Mouse (Mus musculus) lung, postnatal 0 days (tissue): ENCODE measurements around the gene Trp53rka. TPM values are rescaled to one million over a fixed set of nuclear protein-coding genes. Genes with fewer than 3 reads are reported as not detected.
A peak's percentile ranks its signal among the peaks of the same experiment; 100 is the strongest.

Source experiments
- ATAC-seq: fragments of 200-750 bp; cut with Nextera tagmentation; 2 replicates; pipeline ENCODE4 v1.8.0; 2017; ENCODE audit warnings: moderate library complexity
- DNase-seq: peaks from one replicate; pipeline ENCODE4 v3.0.0-alpha.2; 2016; ENCODE audit warnings: low spot score
- H3K27ac ChIP-seq: fragments of 300-500 bp; sonication (generic); 2 replicates; pipeline ENCODE4 v1.5.1; 2014; ENCODE audit warnings: antibody characterized with exemption, mild to moderate bottlenecking, low read length, mixed read lengths
- H3K27me3 ChIP-seq: fragments of 300-500 bp; sonication (generic); replicated peaks from 2 replicates; pipeline ENCODE4 v1.6.1; 2014; ENCODE audit warnings: low read length, mixed read lengths; ENCODE audit not compliant: insufficient read depth
- H3K36me3 ChIP-seq: fragments of 300-500 bp; sonication (generic); 2 replicates; pipeline ENCODE4 v1.6.1; 2014; ENCODE audit warnings: low read length, mixed read lengths; ENCODE audit not compliant: insufficient read depth
- H3K4me1 ChIP-seq: fragments of 300-500 bp; sonication (generic); 2 replicates; pipeline ENCODE4 v1.6.1; 2014; ENCODE audit warnings: antibody characterized with exemption, low read depth, low read length, mixed read lengths; ENCODE audit not compliant: insufficient read depth
- H3K4me2 ChIP-seq: fragments of 300-500 bp; sonication (generic); replicated peaks from 2 replicates; pipeline ENCODE4 v1.6.1; 2014; ENCODE audit warnings: low read depth, mild to moderate bottlenecking, low read length, moderate library complexity, mixed read lengths
- H3K4me3 ChIP-seq: fragments of 300-500 bp; sonication (generic); 2 replicates; pipeline ENCODE4 v1.5.1; 2014; ENCODE audit warnings: low read depth, low read length
- H3K9ac ChIP-seq: fragments of 300-500 bp; sonication (generic); replicated peaks from 2 replicates; pipeline ENCODE4 v1.6.1; 2014; ENCODE audit warnings: low read depth, mild to moderate bottlenecking
- H3K9me3 ChIP-seq: fragments of 300-500 bp; sonication (generic); 2 replicates; pipeline ENCODE4 v1.6.1; 2016; ENCODE audit warnings: low read length, mixed read lengths
- CTCF ChIP-seq: IDR thresholded peaks from 2 replicates; pipeline ENCODE4 v1.5.1; 2016; ENCODE audit warnings: antibody characterized with exemption, mild to moderate bottlenecking
- EP300 ChIP-seq: IDR thresholded peaks from 2 replicates; pipeline ENCODE4 v1.6.1; 2016; ENCODE audit warnings: antibody characterized with exemption, mild to moderate bottlenecking, control low read depth
- WGBS: fragments of 180-500 bp; shearing (Covaris S2); extraction: QIAGEN DNeasy Blood & Tissue Kit; methylation state at CpG from one replicate; pipeline ENCODE4 v1.1.7; 2014; 5-methylcytosine and 5-hydroxymethylcytosine counted together
- polyA plus RNA-seq: library from polyadenylated mRNA; unstranded; fragments of >200 nt; fragmentation: Nextera tagmentation; extraction: Ambion mirVana; gene quantifications from 2 replicates; pipeline ENCODE4 v1.2.1, GENCODE M21; 2015

Gene Trp53rka
- polyA plus RNA-seq, 1 experiment from 2014 or later: 21.5 TPM

- TF ChIP-seq EP300 (no peak), CTCF (no peak)
- H3K27me3 ChIP-seq: no peaks in the 10 kb centered on the region
- H3K36me3 ChIP-seq: no peaks in the 10 kb centered on the region
- peak; percentile 14; the same call in 1 of the 2 replicates for ATAC-seq
- 0 out of 2 replicates have a peak overlapping the region, but pooled peaks have one; percentile 47 for H3K27ac ChIP-seq
- no peaks in the 10 kb centered on the region for H3K9me3 ChIP-seq
- 25% methylated on average over 17 of the region's 17 CpGs for WGBS
- H3K9ac ChIP-seq: peak overlapping the region; percentile 41; the same call in 1 of the 2 replicates
- H3K4me3 ChIP-seq: peak overlapping the region; percentile 63
- H3K4me1 ChIP-seq: peaks cover under 1% of the 10 kb centered on the region; the same call in 1 of the 2 replicates
- peak overlapping the region; percentile 74 for H3K4me2 ChIP-seq
- no peak for DNase-seq
These were observed 575 bp upstream of the Trp53rka start for GRCm38 (mm10) chr2:165493587-165494210.

- WGBS: 12% methylated on average over 8 of the region's 8 CpGs
- H3K9ac ChIP-seq: no peak overlapping the region
- peak; percentile 53 for ATAC-seq
These were observed 6.1 kb downstream of the Trp53rka start for GRCm38 (mm10) chr2:165486881-165487535.

GRCm38 (mm10) chr2:165486401-165486800, 6.7 kb downstream of the Trp53rka start:
- Histone ChIP-seq H3K4me2 (no peak overlapping the region), H3K36me3 (no peaks in the 10 kb centered on the region), H3K9ac (no peak overlapping the region), H3K4me1 (no peaks in the 10 kb centered on the region), H3K9me3 (no peaks in the 10 kb centered on the region), H3K4me3 (no peak overlapping the region), H3K27ac (no peak overlapping the region), H3K27me3 (no peaks in the 10 kb centered on the region)
- TF ChIP-seq CTCF: no peak
- no peak for TF ChIP-seq EP300
- whole genome bisulfite sequencing: 81% methylated on average over 5 of the region's 5 CpGs
- ATAC-seq (no peak), DNase-seq (no peak)

More at GRCm38 (mm10) chr2:165486881-165487535, 6.1 kb downstream of the Trp53rka start:
- no peaks in the 10 kb centered on the region for H3K9me3 ChIP-seq
- no peaks in the 10 kb centered on the region for H3K4me1 ChIP-seq
- no peak for TF ChIP-seq EP300
- TF ChIP-seq CTCF: peak; percentile 97
- H3K4me2 ChIP-seq: no peak overlapping the region
- no peak overlapping the region for H3K4me3 ChIP-seq
- H3K27me3 ChIP-seq: no peaks in the 10 kb centered on the region
- H3K36me3 ChIP-seq: no peaks in the 10 kb centered on the region
- DNase-seq: peak; percentile 77
- no peak overlapping the region for H3K27ac ChIP-seq

- no peak overlapping the region for H3K4me2 ChIP-seq
- H3K27ac ChIP-seq: no peak overlapping the region
- H3K9ac ChIP-seq: no peak overlapping the region
- TF ChIP-seq EP300 (no peak), CTCF (no peak)
- 58% methylated on average over 3 of the region's 3 CpGs for WGBS
- no peak for DNase-seq
- no peaks in the 10 kb centered on the region for H3K27me3 ChIP-seq
- H3K4me3 ChIP-seq: no peak overlapping the region
- ATAC-seq: no peak
- H3K9me3 ChIP-seq: no peaks in the 10 kb centered on the region
- H3K36me3 ChIP-seq: no peaks in the 10 kb centered on the region
- no peaks in the 10 kb centered on the region for H3K4me1 ChIP-seq
These were observed 7.3 kb downstream of the Trp53rka start for GRCm38 (mm10) chr2:165485826-165486225.

GRCm38 (mm10) chr2:165484152-165484551, 9.0 kb downstream of the Trp53rka start:
- 34% methylated on average over 6 of the region's 6 CpGs for WGBS
- peak; percentile 61 for DNase-seq
- Histone ChIP-seq H3K9me3 (no peaks in the 10 kb centered on the region), H3K4me3 (no peak overlapping the region), H3K4me1 (no peaks in the 10 kb centered on the region), H3K27me3 (no peaks in the 10 kb centered on the region), H3K36me3 (no peaks in the 10 kb centered on the region), H3K4me2 (no peak overlapping the region), H3K9ac (no peak overlapping the region), H3K27ac (no peak overlapping the region)
- ATAC-seq: peak; percentile 52
- TF ChIP-seq EP300 (no peak), CTCF (no peak)

- WGBS: 46% methylated on average over 8 of the region's 8 CpGs
- ATAC-seq: peak; percentile 24; the same call in 1 of the 2 replicates
These were observed 11.1 kb downstream of the Trp53rka start for GRCm38 (mm10) chr2:165482003-165482402.

More at GRCm38 (mm10) chr2:165482003-165482402, 11.1 kb downstream of the Trp53rka start:
- Histone ChIP-seq H3K27ac (no peak overlapping the region), H3K9ac (no peak overlapping the region), H3K27me3 (no peaks in the 10 kb centered on the region), H3K4me1 (no peaks in the 10 kb centered on the region), H3K4me3 (no peak overlapping the region), H3K36me3 (no peaks in the 10 kb centered on the region), H3K4me2 (no peak overlapping the region), H3K9me3 (no peaks in the 10 kb centered on the region)
- TF ChIP-seq EP300 (no peak), CTCF (no peak)
- DNase-seq: no peak
